Mouse (Mus musculus): ENCODE data around the gene Ccdc34. TPM values are rescaled to one million over a fixed set of nuclear protein-coding genes. Genes with fewer than 3 reads are reported as not detected.

Gene Ccdc34
- total and polyA plus RNA-seq, 3 experiments: 17.2 to 44.6 (median 22.4) TPM

GRCm38 (mm10) chr2:110129396-110129795 lies 111.8 kb downstream of the Ccdc34 start:
- Histone ChIP-seq H3K9me3 (replicated peaks; ENCODE audit: low read length) (no peaks in the 10 kb centered on the region), H3K4me3 (replicated peaks in 1 of 3; ENCODE audit: low read depth in 2 of 3, low read length in 2 of 3, poor library complexity in 1 of 3) (no peak overlapping the region), H3K36me3 (replicated peaks in 1 of 2; ENCODE audit: control insufficient read depth in 1 of 2, insufficient read depth in 1 of 2, low read length in 1 of 2) (no peaks in the 10 kb centered on the region), H3K27ac (ENCODE audit: insufficient read depth, low read depth) (no peak overlapping the region), H3K79me2 (replicated peaks; ENCODE audit: control insufficient read depth, extremely low read depth, insufficient read depth, poor library complexity, severe bottlenecking) (no peaks in the 10 kb centered on the region), H3K4me1 (ENCODE audit: control insufficient read depth in 1 of 2, insufficient read depth in 2 of 2) (no peaks in the 10 kb centered on the region), H3K4me2 (ENCODE audit: insufficient read depth, low read depth, poor library complexity, severe bottlenecking) (no peak overlapping the region), H3K27me3 (replicated peaks) (no peaks in the 10 kb centered on the region), H3K9ac (ENCODE audit: insufficient read depth, low read depth) (no peak overlapping the region)
- in situ Hi-C loops (cut with MboI; ENCODE audit: low pct_ligation_motif_present, low pct_unique_long_range_greater_than_20kb, low sequenced_read_pairs): no loop called here
- no peak for DNase-seq (ENCODE audit: extremely low read depth)
- TF ChIP-seq USF1 (IDR thresholded peaks at IDR 0.05; ENCODE audit: low read depth, low read length) (no peak), MAFK (IDR thresholded peaks at IDR 0.05; ENCODE audit: insufficient replicate concordance, low read length) (no peak), HCFC1 (IDR thresholded peaks at IDR 0.05; ENCODE audit: low read depth, low read length) (no peak), TCF12 (IDR thresholded peaks at IDR 0.05; ENCODE audit: low read depth, low read length) (no peak), ZC3H11A (IDR thresholded peaks at IDR 0.05; ENCODE audit: low read depth, low read length) (no peak), JUN (IDR thresholded peaks at IDR 0.05; ENCODE audit: insufficient read depth, low read depth, low read length) (no peak), USF2 (conservative IDR thresholded peaks at IDR 0.05; ENCODE audit: low read depth, low read length) (no peak), POLR2A (IDR thresholded peaks at IDR 0.05; ENCODE audit: low read depth, low read length) (no peak), E2F4 (IDR thresholded peaks at IDR 0.05; ENCODE audit: insufficient replicate concordance, low read depth, low read length) (no peak), ETS1 (conservative IDR thresholded peaks at IDR 0.05; ENCODE audit: low read depth, low read length) (no peak), CTCF (conservative IDR thresholded peaks at IDR 0.05 in 1 of 2, IDR thresholded peaks at IDR 0.05 in 1 of 2; ENCODE audit: low read depth in 2 of 2, low read length in 2 of 2) (no peak), CHD2 (IDR thresholded peaks at IDR 0.05; ENCODE audit: low read length) (no peak), SMC3 (IDR thresholded peaks at IDR 0.05; ENCODE audit: low read depth, low read length) (no peak), BHLHE40 (IDR thresholded peaks at IDR 0.05; ENCODE audit: low read depth, low read length) (no peak), MXI1 (IDR thresholded peaks at IDR 0.05; ENCODE audit: low read depth, low read length) (no peak), POLR2AphosphoS2 (IDR thresholded peaks at IDR 0.05; ENCODE audit: low read depth, low read length) (no peak)
- dilution Hi-C loops (cut with MboI; ENCODE audit: extremely low pct_ligation_motif_present, extremely low pct_unique_long_range_greater_than_20kb, low sequenced_read_pairs): no loop called here

DNA sequence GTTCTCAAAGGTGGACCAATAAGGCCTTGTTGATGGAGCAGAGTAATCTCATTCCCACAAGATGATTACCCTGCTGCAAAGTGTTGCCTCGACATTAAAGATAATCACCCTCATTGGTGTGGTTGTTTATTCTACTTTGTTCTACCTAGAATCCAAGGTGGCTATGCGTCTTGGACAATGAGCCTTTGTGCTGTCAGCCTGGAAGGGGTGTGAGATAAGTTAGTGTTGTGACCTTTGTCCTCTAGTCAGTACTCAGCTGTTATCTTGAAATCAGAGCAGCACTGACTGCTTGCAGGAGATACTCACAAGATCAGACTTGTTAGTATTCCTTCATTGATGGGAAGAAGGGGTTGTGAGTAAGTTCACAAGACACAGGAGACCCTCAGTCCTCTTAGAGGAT lies 114.0 kb downstream of the Ccdc34 start:
- H3K4me1 ChIP-seq (ENCODE audit: control insufficient read depth in 1 of 2, insufficient read depth in 2 of 2): no peaks in the 10 kb centered on the region
- in situ Hi-C loops (cut with MboI; ENCODE audit: low pct_ligation_motif_present, low pct_unique_long_range_greater_than_20kb, low sequenced_read_pairs) (no loop called here), dilution Hi-C loops (cut with MboI; ENCODE audit: extremely low pct_ligation_motif_present, extremely low pct_unique_long_range_greater_than_20kb, low sequenced_read_pairs) (no loop called here)
- no peaks in the 10 kb centered on the region for H3K9me3 ChIP-seq (replicated peaks; ENCODE audit: low read length)
- peaks cover 2% of the 10 kb centered on the region for H3K27me3 ChIP-seq (replicated peaks)
- H3K9ac ChIP-seq (ENCODE audit: insufficient read depth, low read depth): no peak overlapping the region
- no peak overlapping the region for H3K4me3 ChIP-seq (replicated peaks in 1 of 3; ENCODE audit: low read depth in 2 of 3, low read length in 2 of 3, poor library complexity in 1 of 3)
- H3K4me2 ChIP-seq (ENCODE audit: insufficient read depth, low read depth, poor library complexity, severe bottlenecking): no peak overlapping the region
- no peak overlapping the region for H3K27ac ChIP-seq (ENCODE audit: insufficient read depth, low read depth)
- no peaks in the 10 kb centered on the region for H3K79me2 ChIP-seq (replicated peaks; ENCODE audit: control insufficient read depth, extremely low read depth, insufficient read depth, poor library complexity, severe bottlenecking)
- TF ChIP-seq ZC3H11A (IDR thresholded peaks at IDR 0.05; ENCODE audit: low read depth, low read length) (no peak), TBP (conservative IDR thresholded peaks at IDR 0.05; ENCODE audit: low read depth, low read length) (no peak), PAX5 (IDR thresholded peaks at IDR 0.05; ENCODE audit: low read length) (no peak), CTCF (conservative IDR thresholded peaks at IDR 0.05 in 1 of 2, IDR thresholded peaks at IDR 0.05 in 1 of 2; ENCODE audit: low read depth in 2 of 2, low read length in 2 of 2) (no peak), CHD2 (IDR thresholded peaks at IDR 0.05; ENCODE audit: low read length) (no peak), RCOR1 (conservative IDR thresholded peaks at IDR 0.05; ENCODE audit: low read depth, low read length) (no peak), ZNF384 (IDR thresholded peaks at IDR 0.05; ENCODE audit: low read depth, low read length) (no peak), USF2 (conservative IDR thresholded peaks at IDR 0.05; ENCODE audit: low read depth, low read length) (no peak), SIN3A (IDR thresholded peaks at IDR 0.05; ENCODE audit: low read length) (no peak), ZKSCAN1 (IDR thresholded peaks at IDR 0.05; ENCODE audit: borderline replicate concordance, low read depth, low read length) (no peak), BHLHE40 (IDR thresholded peaks at IDR 0.05; ENCODE audit: low read depth, low read length) (no peak), POLR2AphosphoS2 (IDR thresholded peaks at IDR 0.05; ENCODE audit: low read depth, low read length) (no peak)
- no peak for DNase-seq (ENCODE audit: extremely low read depth)
- no peaks in the 10 kb centered on the region for H3K36me3 ChIP-seq (replicated peaks in 1 of 2; ENCODE audit: control insufficient read depth in 1 of 2, insufficient read depth in 1 of 2, low read length in 1 of 2)
